In genomic region chr4:41464345-41465286, GRCm38 (mm10) we compare ENCODE assay signal across 8 mouse cellular contexts. TPM values are rescaled to one million over a fixed set of nuclear protein-coding genes. Genes with fewer than 3 reads are reported as not detected.
DNase-seq lines count a peak whose midpoint lies in the region; ATAC-seq and TF ChIP-seq lines count a peak whose summit lies in the region.

Gene Kif24 (minus strand): TSS chr4:41464887.
Gene Nudt2 (plus strand): TSS chr4:41465151.

- 0 out of 2 replicates have a peak, but pooled peaks have one; percentile 36 for TF ChIP-seq EP300 in heart, adult 2 months (IDR thresholded peaks at IDR 0.05; ENCODE audit: insufficient read depth, low read depth, low read length)

- peak within 1 kb of the TSS; percentile 76 for H3K27ac ChIP-seq in embryonic facial prominence, embryonic 14.5 days (replicated peaks; ENCODE audit: low read depth, low read length)
- peak within 1 kb of the TSS; percentile 79 for H3K27ac ChIP-seq in heart, adult 2 months
- peak within 1 kb of the TSS; percentile 44; the same call in 1 of the 2 replicates for H3K27ac ChIP-seq in limb, embryonic 13.5 days
- peak within 1 kb of the TSS; percentile 82 for H3K27ac ChIP-seq in midbrain, embryonic 16.5 days (ENCODE audit: low read length)

- H3K9me3 ChIP-seq in embryonic facial prominence, embryonic 14.5 days (ENCODE audit: control insufficient read depth, low read length): no peaks in the 10 kb centered on the region
- H3K9me3 ChIP-seq in limb, embryonic 13.5 days: no peaks in the 10 kb centered on the region
- H3K9me3 ChIP-seq in midbrain, embryonic 16.5 days (replicated peaks; ENCODE audit: control insufficient read depth, low read length, poor library complexity, severe bottlenecking): no peaks in the 10 kb centered on the region

- ATAC-seq in embryonic facial prominence, embryonic 14.5 days (ENCODE audit: low read depth): peak; percentile 98
- ATAC-seq in limb, embryonic 13.5 days (ENCODE audit: low FRiP score, low read depth): peak; percentile 99
- ATAC-seq in midbrain, embryonic 16.5 days: peak; percentile 98

- under 1% methylated on average over 56 of the region's 70 CpGs for WGBS in embryonic facial prominence, embryonic 14.5 days
- under 1% methylated on average over 70 of the region's 70 CpGs for WGBS in heart, adult 2 months
- under 1% methylated on average over 70 of the region's 70 CpGs for WGBS in limb, embryonic 13.5 days
- under 1% methylated on average over 70 of the region's 70 CpGs for WGBS in midbrain, embryonic 16.5 days

- intact Hi-C loops in heart, adult 2 months (cut with DNase I): loop anchor here (5.0 to 10.0 kb wide), 3 partner anchors 88 to 740 kb away; partner anchors contain the start of gene Dnaja1

- H3K4me3 ChIP-seq in embryonic facial prominence, embryonic 14.5 days (ENCODE audit: low read depth, low read length): peak within 1 kb of the TSS; percentile 67
- peak within 1 kb of the TSS; percentile 90 for H3K4me3 ChIP-seq in heart, adult 2 months
- peak within 1 kb of the TSS; percentile 73 for H3K4me3 ChIP-seq in limb, embryonic 13.5 days
- H3K4me3 ChIP-seq in midbrain, embryonic 16.5 days (ENCODE audit: low read depth, low read length): peak within 1 kb of the TSS; percentile 63

- H3K79me2 ChIP-seq in heart, adult 2 months (replicated peaks; ENCODE audit: control insufficient read depth, insufficient read depth, low read length): no peaks in the 10 kb centered on the region

- peak within 1 kb of the TSS; percentile 78 for H3K9ac ChIP-seq in embryonic facial prominence, embryonic 14.5 days (ENCODE audit: low read depth, low read length)
- H3K9ac ChIP-seq in heart, adult 2 months (ENCODE audit: low read depth, low read length): peak within 1 kb of the TSS; percentile 78
- peak within 1 kb of the TSS; percentile 75 for H3K9ac ChIP-seq in limb, embryonic 13.5 days
- peak within 1 kb of the TSS; percentile 73 for H3K9ac ChIP-seq in midbrain, embryonic 16.5 days (ENCODE audit: low read depth, low read length)

- H3K4me2 ChIP-seq in embryonic facial prominence, embryonic 14.5 days (ENCODE audit: low read depth, low read length): peak within 1 kb of the TSS; percentile 77
- peak within 1 kb of the TSS; percentile 68 for H3K4me2 ChIP-seq in limb, embryonic 13.5 days (replicated peaks)
- peak within 1 kb of the TSS; percentile 76 for H3K4me2 ChIP-seq in midbrain, embryonic 16.5 days (ENCODE audit: low read length)

- H3K4me1 ChIP-seq in embryonic facial prominence, embryonic 14.5 days (ENCODE audit: control insufficient read depth, insufficient read depth, low read length): peaks cover 10% of the 10 kb centered on the region; the same call in 1 of the 2 replicates
- H3K4me1 ChIP-seq in heart, adult 2 months (ENCODE audit: control insufficient read depth, insufficient read depth, low read length): peaks cover 2% of the 10 kb centered on the region
- peaks cover 21% of the 10 kb centered on the region for H3K4me1 ChIP-seq in limb, embryonic 13.5 days
- H3K4me1 ChIP-seq in midbrain, embryonic 16.5 days (ENCODE audit: control insufficient read depth, insufficient read depth, low read length): peaks cover 9% of the 10 kb centered on the region

- peak; percentile 100 for DNase-seq in 3T3-L1 (ENCODE audit: low read depth, low spot score)
- peak; percentile 81 to 96 for DNase-seq in adrenal gland, postnatal 4 days (ENCODE audit: low spot score in 2 of 2)
- DNase-seq in embryonic facial prominence, embryonic 14.5 days (ENCODE audit: low spot score): peak; percentile 100
- peak; percentile 95 to 99 for DNase-seq in heart, adult 2 months
- peak; percentile 99 for DNase-seq in kidney, adult 8-10 months
- DNase-seq in spleen, postnatal 10 days (ENCODE audit: low spot score in 2 of 2): peak; percentile 95 to 97

- no peaks in the 10 kb centered on the region for H3K27me3 ChIP-seq in embryonic facial prominence, embryonic 14.5 days (replicated peaks; ENCODE audit: control insufficient read depth, insufficient read depth, low read length)
- no peaks in the 10 kb centered on the region for H3K27me3 ChIP-seq in heart, adult 2 months (ENCODE audit: control insufficient read depth, insufficient read depth, low read length)
- no peaks in the 10 kb centered on the region for H3K27me3 ChIP-seq in limb, embryonic 13.5 days
- no peaks in the 10 kb centered on the region for H3K27me3 ChIP-seq in midbrain, embryonic 16.5 days (ENCODE audit: control insufficient read depth, insufficient read depth, low read depth, low read length)

- peak; percentile 64; the same call in 1 of the 2 replicates for TF ChIP-seq POLR2A in heart, adult 2 months (IDR thresholded peaks at IDR 0.05; ENCODE audit: insufficient read depth, low read depth, low read length)

- 0 out of 2 replicates have a peak, but pooled peaks cover 4% of the 10 kb centered on the region for H3K36me3 ChIP-seq in embryonic facial prominence, embryonic 14.5 days (ENCODE audit: control insufficient read depth, insufficient read depth, low read length)
- no peaks in the 10 kb centered on the region for H3K36me3 ChIP-seq in heart, adult 2 months (ENCODE audit: control insufficient read depth, insufficient read depth, low read length)
- no peaks in the 10 kb centered on the region for H3K36me3 ChIP-seq in limb, embryonic 13.5 days
- H3K36me3 ChIP-seq in midbrain, embryonic 16.5 days (ENCODE audit: control insufficient read depth, insufficient read depth, low read length): no peaks in the 10 kb centered on the region

- TF ChIP-seq CTCF in heart, adult 2 months (IDR thresholded peaks at IDR 0.05): peak; percentile 19; the same call in 1 of the 2 replicates

RNA-seq across cellular contexts. Expression of gene Kif24, which starts in this region (rescaled TPM):
- total RNA-seq in adrenal gland, postnatal 4 days (2021): 1 to 10 TPM; 5.3 to 5.8 TPM
- 5.7 and 6.3 TPM in 2 replicates for polyA plus RNA-seq in embryonic facial prominence, embryonic 14.5 days (2014; fragmentation: Nextera tagmentation; extraction: Ambion mirVana)
- under 1 TPM; 0.10 to 0.70 TPM for total RNA-seq in heart, adult 2 months (2021)
- polyA plus RNA-seq in heart, adult 2 months (2012; rRNA removed): 0.29 and 0.41 TPM in 2 replicates
- polyA plus RNA-seq in limb, embryonic 13.5 days (2015; fragmentation: Nextera tagmentation; extraction: Ambion mirVana): 8.8 and 9.6 TPM in 2 replicates
- 2.5 and 3.0 TPM in 2 replicates for polyA plus RNA-seq in midbrain, embryonic 16.5 days (2015; fragmentation: Nextera tagmentation; extraction: Ambion mirVana)

RNA-seq across cellular contexts. Expression of gene Nudt2, which starts in this region (rescaled TPM):
- total RNA-seq in adrenal gland, postnatal 4 days (2021): 10 to 100 TPM; 31.1 to 31.7 TPM
- 49.0 and 50.7 TPM in 2 replicates for polyA plus RNA-seq in embryonic facial prominence, embryonic 14.5 days (2014; fragmentation: Nextera tagmentation; extraction: Ambion mirVana)
- total RNA-seq in heart, adult 2 months (2021): 10 to 100 TPM; 27.5 to 30.8 TPM
- 28.9 and 41.9 TPM in 2 replicates for polyA plus RNA-seq in heart, adult 2 months (2012; rRNA removed)
- 46.6 and 47.1 TPM in 2 replicates for polyA plus RNA-seq in limb, embryonic 13.5 days (2015; fragmentation: Nextera tagmentation; extraction: Ambion mirVana)
- polyA plus RNA-seq in midbrain, embryonic 16.5 days (2015; fragmentation: Nextera tagmentation; extraction: Ambion mirVana): 70.6 and 80.8 TPM in 2 replicates

Comparison
In these comparisons a context has a peak if more than half of its experiments do, and no peak if none do; other contexts are left out.
1. Peak in every context shown above with its lines: DNase-seq, ATAC-seq, H3K4me3 ChIP-seq and H3K27ac ChIP-seq.